Mouse (Mus musculus) stomach, postnatal 0 days (tissue): ENCODE data around the gene Polr3h.

ENCODE experiments used
- CTCF ChIP-seq: IDR thresholded peaks from 2 replicates; pipeline ENCODE4 v1.5.1; 2016; ENCODE audit warnings: antibody characterized with exemption, low read depth, mild to moderate bottlenecking, moderate library complexity
- EP300 ChIP-seq: optimal IDR thresholded peaks from 2 replicates; pipeline ENCODE3; 2016; ENCODE audit warnings: antibody characterized with exemption

GRCm38 (mm10) chr15:81864238-81864637 lies 61.8 kb downstream of the Polr3h start:
- TF ChIP-seq CTCF, result no peak
- TF ChIP-seq EP300, result no peak
